Mouse (Mus musculus) CH12.LX (cell line): ENCODE data around the gene Cdk2. TPM values are rescaled to one million over a fixed set of nuclear protein-coding genes. Genes with fewer than 3 reads are reported as not detected.
"Not testable (repeated sequence)": the region's sequence is repeated elsewhere in the genome, so short reads cannot be mapped to it uniquely, and the experiment has no call there.

ENCODE experiments used
- DNase-seq: peaks from one replicate; pipeline ENCODE4 v3.0.0-alpha.2; 2013; ENCODE audit errors: extremely low read depth
- H3K27ac ChIP-seq: 2 replicates; pipeline ENCODE4 v1.5.1; 2012; ENCODE audit warnings: low read depth, mild to moderate bottlenecking, control low read depth, moderate library complexity; ENCODE audit not compliant: insufficient read depth
- H3K27me3 ChIP-seq: replicated peaks from 2 replicates; pipeline ENCODE3; 2012; ENCODE audit warnings: inconsistent platforms
- H3K36me3 ChIP-seq, 2 experiments: replicated peaks in 1 of 2; 2 replicates each; pipeline versions ENCODE3 to v1.6.1; 2012; ENCODE audit warnings: inconsistent platforms in 1 of 2, low read length in 1 of 2, mild to moderate bottlenecking in 1 of 2, mixed read lengths in 1 of 2, moderate library complexity in 1 of 2; ENCODE audit not compliant: control insufficient read depth in 1 of 2, insufficient read depth in 1 of 2
- H3K4me1 ChIP-seq, 2 experiments: 2 replicates each; pipeline ENCODE4 v1.6.1; 2012; ENCODE audit warnings: inconsistent platforms in 1 of 2, moderate library complexity in 1 of 2; ENCODE audit not compliant: insufficient read depth in 2 of 2, control insufficient read depth in 1 of 2
- H3K4me2 ChIP-seq: 2 replicates; pipeline ENCODE4 v1.6.1; 2012; ENCODE audit warnings: low read depth, mild to moderate bottlenecking, control low read depth; ENCODE audit not compliant: poor library complexity, insufficient read depth, severe bottlenecking
- H3K4me3 ChIP-seq, 3 experiments: fragments of 150-350 bp in 1 of 3; sonication (generic) in 1 of 3; replicated peaks in 1 of 3; 2 replicates each; pipeline versions ENCODE3 to v1.5.1; 2011 to 2012; ENCODE audit warnings: low read depth in 2 of 3, low read length in 2 of 3, mild to moderate bottlenecking in 2 of 3, moderate library complexity in 2 of 3, control low read depth in 1 of 3, improper control_type of control experiment in 1 of 3, inconsistent platforms in 1 of 3, mixed read lengths in 1 of 3; ENCODE audit not compliant: poor library complexity in 1 of 3
- H3K79me2 ChIP-seq: replicated peaks from 2 replicates; pipeline ENCODE4 v1.6.1; 2012; ENCODE audit warnings: mild to moderate bottlenecking, moderate library complexity; ENCODE audit not compliant: control insufficient read depth, poor library complexity, insufficient read depth, severe bottlenecking; ENCODE audit errors: extremely low read depth
- H3K9ac ChIP-seq: 2 replicates; pipeline ENCODE4 v1.6.1; 2012; ENCODE audit warnings: low read depth, mild to moderate bottlenecking, control low read depth, moderate library complexity; ENCODE audit not compliant: insufficient read depth
- H3K9me3 ChIP-seq: replicated peaks from 2 replicates; pipeline ENCODE3; 2012; ENCODE audit warnings: low read length, inconsistent platforms, mixed read lengths
- CHD1 ChIP-seq: IDR thresholded peaks from 2 replicates; pipeline ENCODE4 v1.6.1; 2012; ENCODE audit warnings: low read depth, low read length, improper control_type of control experiment, inconsistent platforms
- CHD2 ChIP-seq: IDR thresholded peaks from 2 replicates; pipeline ENCODE4 v1.6.1; 2011; ENCODE audit warnings: low read length, improper control_type of control experiment
- CTCF ChIP-seq, 2 experiments: IDR thresholded peaks in 1 of 2; conservative IDR thresholded peaks in 1 of 2; 2 replicates each; pipeline ENCODE4 v1.5.1; 2011 to 2012; ENCODE audit warnings: low read depth in 2 of 2, low read length in 2 of 2, improper control_type of control experiment in 1 of 2, inconsistent platforms in 1 of 2, mild to moderate bottlenecking in 1 of 2, moderate library complexity in 1 of 2
- ELF1 ChIP-seq: IDR thresholded peaks from 2 replicates; pipeline ENCODE4 v1.6.1; 2014; ENCODE audit warnings: low read depth, mild to moderate bottlenecking, inconsistent platforms, low read length, improper control_type of control experiment
- EP300 ChIP-seq: IDR thresholded peaks from 2 replicates; pipeline ENCODE4 v1.6.1; 2011; ENCODE audit warnings: low read length, improper control_type of control experiment
- HCFC1 ChIP-seq: IDR thresholded peaks from 2 replicates; pipeline ENCODE4 v1.6.1; 2012; ENCODE audit warnings: low read depth, mild to moderate bottlenecking, inconsistent platforms, low read length, improper control_type of control experiment
- IRF4 ChIP-seq: IDR thresholded peaks from 2 replicates; pipeline ENCODE4 v1.6.1; 2014; ENCODE audit warnings: low read depth, mild to moderate bottlenecking, inconsistent platforms, low read length, improper control_type of control experiment
- KAT2A ChIP-seq: IDR thresholded peaks from 2 replicates; pipeline ENCODE4 v1.6.1; 2012; ENCODE audit warnings: low read length, improper control_type of control experiment, inconsistent platforms; ENCODE audit not compliant: insufficient replicate concordance
- MAFK ChIP-seq: IDR thresholded peaks from 2 replicates; pipeline ENCODE4 v1.6.1; 2011; ENCODE audit warnings: low read length, improper control_type of control experiment; ENCODE audit not compliant: insufficient replicate concordance
- MAX ChIP-seq: IDR thresholded peaks from 2 replicates; pipeline ENCODE4 v1.6.1; 2011; ENCODE audit warnings: low read length, improper control_type of control experiment
- MAZ ChIP-seq: IDR thresholded peaks from 2 replicates; pipeline ENCODE4 v1.6.1; 2012; ENCODE audit warnings: low read depth, mild to moderate bottlenecking, inconsistent platforms, low read length, improper control_type of control experiment, moderate library complexity
- MEF2A ChIP-seq: IDR thresholded peaks from 2 replicates; pipeline ENCODE4 v1.6.1; 2014; ENCODE audit warnings: low read depth, mild to moderate bottlenecking, inconsistent platforms, low read length, improper control_type of control experiment, borderline replicate concordance
- MXI1 ChIP-seq: IDR thresholded peaks from 2 replicates; pipeline ENCODE4 v1.6.1; 2011; ENCODE audit warnings: mild to moderate bottlenecking, low read depth, low read length, improper control_type of control experiment
- MYC ChIP-seq: IDR thresholded peaks from 2 replicates; pipeline ENCODE4 v1.6.1; 2011; ENCODE audit warnings: low read depth, mild to moderate bottlenecking, improper control_type of control experiment, low read length
- NELFE ChIP-seq: IDR thresholded peaks from 2 replicates; pipeline ENCODE4 v1.6.1; 2011; ENCODE audit warnings: low read depth, low read length, improper control_type of control experiment
- PAX5 ChIP-seq: IDR thresholded peaks from 2 replicates; pipeline ENCODE4 v1.6.1; 2012; ENCODE audit warnings: low read length, inconsistent platforms, mixed read lengths
- POLR2A ChIP-seq: IDR thresholded peaks from 2 replicates; pipeline ENCODE4 v1.6.1; 2011; ENCODE audit warnings: low read depth, mild to moderate bottlenecking, improper control_type of control experiment, low read length
- POLR2AphosphoS2 ChIP-seq: IDR thresholded peaks from 2 replicates; pipeline ENCODE4 v1.6.1; 2011; ENCODE audit warnings: low read depth, low read length, improper control_type of control experiment
- RAD21 ChIP-seq: IDR thresholded peaks from 2 replicates; pipeline ENCODE4 v1.6.1; 2011; ENCODE audit warnings: low read depth, mild to moderate bottlenecking, low read length, improper control_type of control experiment, moderate library complexity
- SIN3A ChIP-seq: IDR thresholded peaks from 2 replicates; pipeline ENCODE4 v1.6.1; 2012; ENCODE audit warnings: low read length, improper control_type of control experiment, inconsistent platforms
- SMC3 ChIP-seq: IDR thresholded peaks from 2 replicates; pipeline ENCODE4 v1.6.1; 2011; ENCODE audit warnings: low read depth, low read length, improper control_type of control experiment
- TBP ChIP-seq: conservative IDR thresholded peaks from 2 replicates; pipeline ENCODE4 v1.6.1; 2011; ENCODE audit warnings: low read depth, low read length, improper control_type of control experiment
- TCF12 ChIP-seq: IDR thresholded peaks from 2 replicates; pipeline ENCODE4 v1.6.1; 2014; ENCODE audit warnings: low read depth, mild to moderate bottlenecking, inconsistent platforms, low read length, improper control_type of control experiment
- USF2 ChIP-seq: conservative IDR thresholded peaks from 2 replicates; pipeline ENCODE4 v1.6.1; 2011; ENCODE audit warnings: low read depth, low read length, improper control_type of control experiment
- ZKSCAN1 ChIP-seq: IDR thresholded peaks from 2 replicates; pipeline ENCODE4 v1.6.1; 2012; ENCODE audit warnings: low read depth, inconsistent platforms, low read length, improper control_type of control experiment, borderline replicate concordance
- ZMIZ1 ChIP-seq: IDR thresholded peaks from 2 replicates; pipeline ENCODE4 v1.6.1; 2012; ENCODE audit warnings: low read depth, mild to moderate bottlenecking, inconsistent platforms, low read length, improper control_type of control experiment
- ZNF384 ChIP-seq: IDR thresholded peaks from 2 replicates; pipeline ENCODE4 v1.6.1; 2012; ENCODE audit warnings: low read depth, low read length, improper control_type of control experiment, inconsistent platforms
- dilution Hi-C: fragments of 300-500 bp; cut with MboI; formaldehyde crosslinking; loops from 2 replicates; pipeline ENCODE4 v1.14.3; 2020; ENCODE audit warnings: low sequenced_read_pairs; ENCODE audit not compliant: extremely low pct_unique_long_range_greater_than_20kb, extremely low pct_ligation_motif_present
- in situ Hi-C: fragments of 300-500 bp; cut with MboI; formaldehyde crosslinking; loops from 3 replicates; pipeline ENCODE4 v1.14.3; 2019; ENCODE audit warnings: low sequenced_read_pairs, low pct_ligation_motif_present, low pct_unique_long_range_greater_than_20kb, mixed read lengths
- polyA plus RNA-seq: library from polyadenylated mRNA; unstranded; fragments of >175 nt; gene quantifications from 2 replicates; pipeline ENCODE4 v1.2.1, GENCODE M21; 2012; ENCODE audit warnings: low read depth; ENCODE audit not compliant: insufficient read length
- total RNA-seq, 2 experiments: library from RNA; depleted of rRNA; stranded (reverse); fragments of 300-350 nt in 1 of 2; fragments of >200 nt in 1 of 2; gene quantifications; 2 replicates each; pipeline ENCODE4 v1.2.3; 2012 to 2014

The Cdk2 gene
- total and polyA plus RNA-seq, 3 experiments: 38.9 to 89.2 (median 79.3) TPM

DNA sequence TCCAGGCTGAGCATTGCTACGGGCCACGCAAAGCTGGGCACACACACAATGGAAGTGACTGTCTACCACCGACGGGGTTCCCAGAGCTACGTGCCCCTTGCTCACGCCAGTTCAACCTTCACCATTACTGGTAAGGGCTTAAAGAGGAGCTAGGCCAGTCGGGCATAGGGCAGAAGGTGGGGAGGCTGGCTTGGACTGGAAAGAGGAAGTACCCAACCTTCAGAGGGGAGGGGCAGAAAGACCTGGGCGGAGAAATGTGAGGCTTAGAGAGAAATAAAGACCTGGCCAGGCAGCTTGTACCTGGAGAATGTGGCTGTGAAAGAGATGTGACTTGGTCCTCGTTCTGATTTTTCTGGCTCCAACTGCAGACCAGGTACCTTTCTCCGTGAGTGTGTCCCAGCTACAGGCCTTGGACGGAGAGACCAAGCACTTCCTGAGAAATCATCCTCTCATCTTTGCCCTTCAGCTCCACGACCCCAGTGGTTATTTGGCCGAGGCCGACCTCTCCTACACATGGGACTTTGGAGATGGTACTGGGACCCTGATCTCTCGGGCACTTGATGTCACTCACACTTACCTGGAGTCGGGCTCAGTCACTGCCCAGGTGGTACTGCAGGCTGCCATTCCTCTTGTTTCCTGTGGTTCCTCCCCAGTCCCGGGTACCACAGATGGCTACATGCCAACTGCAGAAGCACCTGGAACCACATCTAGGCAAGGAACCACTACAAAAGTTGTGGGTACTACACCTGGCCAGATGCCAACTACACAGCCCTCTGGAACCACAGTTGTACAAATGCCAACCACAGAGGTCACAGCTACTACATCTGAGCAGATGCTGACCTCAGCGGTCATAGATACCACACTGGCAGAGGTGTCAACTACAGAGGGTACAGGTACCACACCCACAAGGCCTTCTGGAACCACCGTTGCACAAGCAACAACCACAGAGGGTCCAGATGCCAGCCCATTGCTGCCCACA is 11.0 kb upstream of the Cdk2 start:
- dilution Hi-C loops: no loop called here
- TF ChIP-seq POLR2AphosphoS2 (no peak; the same call in 1 of the 2 replicates), ELF1 (peak; percentile 82), TCF12 (peak; percentile 31; the same call in 1 of the 2 replicates), ZNF384 (no peak), PAX5 (no peak), KAT2A (no peak), RAD21 (no peak), CTCF (conservative IDR thresholded peaks at IDR 0.05 in 1 of 2, IDR thresholded peaks at IDR 0.05 in 1 of 2; ENCODE audit: low read depth in 2 of 2, low read length in 2 of 2) (no peak), HCFC1 (0 out of 2 replicates have a peak, but pooled peaks have one; percentile 26), USF2 (no peak), CHD2 (0 out of 2 replicates have a peak, but pooled peaks have one; percentile 38), MAFK (0 out of 2 replicates have a peak, but pooled peaks have one; percentile 15), SMC3 (no peak), NELFE (peak; percentile 59; the same call in 1 of the 2 replicates), TBP (0 out of 2 replicates have a peak, but pooled peaks have one; percentile 59), MYC (no peak), ZKSCAN1 (no peak), EP300 (0 out of 2 replicates have a peak, but pooled peaks have one; percentile 30), MAX (0 out of 2 replicates have a peak, but pooled peaks have one; percentile 21), SIN3A (peak; percentile 66; the same call in 1 of the 2 replicates), IRF4 (no peak), POLR2A (peak; percentile 80), MAZ (peak; percentile 60; the same call in 1 of the 2 replicates), MXI1 (0 out of 2 replicates have a peak, but pooled peaks have one; percentile 22), ZMIZ1 (peak; percentile 56), CHD1 (no peak), MEF2A (no peak)
- H3K4me2 ChIP-seq: peak overlapping the region; percentile 63
- DNase-seq: peak; percentile 82
- no peaks in the 10 kb centered on the region for H3K27me3 ChIP-seq
- no peaks in the 10 kb centered on the region for H3K79me2 ChIP-seq
- peak overlapping the region; percentile 7 to 37 (median 37) for H3K4me3 ChIP-seq
- H3K36me3 ChIP-seq: peaks cover 7 to 21% of the 10 kb centered on the region in 2 experiments
- no peaks in the 10 kb centered on the region for H3K9me3 ChIP-seq
- peak overlapping the region; percentile 61 for H3K9ac ChIP-seq
- in situ Hi-C loops: no loop called here
- H3K4me1 ChIP-seq: peaks cover 11 to 24% of the 10 kb centered on the region in 2 experiments
- no peak overlapping the region for H3K27ac ChIP-seq

DNA sequence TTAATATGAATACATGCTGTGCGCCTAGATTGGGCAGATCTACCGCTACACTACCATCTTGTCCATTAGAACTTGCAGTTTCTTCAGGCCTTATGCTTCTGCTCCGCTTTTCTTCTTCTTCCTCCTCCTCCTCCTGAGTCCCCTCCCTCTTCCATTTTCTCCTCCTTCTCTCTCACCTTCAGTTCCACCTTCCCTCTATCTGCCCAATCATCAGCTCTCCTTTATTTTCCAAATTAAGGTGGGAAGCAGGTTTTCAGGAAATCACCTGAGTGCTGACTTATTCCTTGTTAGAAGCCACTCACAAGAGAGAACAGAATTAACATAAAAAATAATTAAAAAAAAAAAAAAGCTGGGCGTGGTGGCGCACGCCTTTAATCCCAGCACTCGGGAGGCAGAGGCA is 6.5 kb upstream of the Cdk2 start:
- H3K36me3 ChIP-seq, H3K4me3 ChIP-seq, H3K79me2 ChIP-seq, H3K27me3 ChIP-seq, H3K9ac ChIP-seq, H3K9me3 ChIP-seq, in situ Hi-C loops, DNase-seq, H3K4me2 ChIP-seq, dilution Hi-C loops, H3K27ac ChIP-seq: not testable (repeated sequence)
- peaks cover 13 to 30% of the 10 kb centered on the region in 2 experiments for H3K4me1 ChIP-seq
